Mouse (Mus musculus) mouse trophoblast stem cell (cell line): ENCODE results near the gene Gm2897.
"Not testable (repeated sequence)": the region's sequence is repeated elsewhere in the genome, so short reads cannot be mapped to it uniquely, and the experiment has no call there.

Experiments used
- in situ Hi-C, 2 experiments: fragments of 300-500 bp; cut with MseI, MboI; formaldehyde crosslinking; loops; 2 replicates in 1 of 2; 3 replicates in 1 of 2; pipeline ENCODE4 v1.15.1; 2025

Gm2897 gene

DNA sequence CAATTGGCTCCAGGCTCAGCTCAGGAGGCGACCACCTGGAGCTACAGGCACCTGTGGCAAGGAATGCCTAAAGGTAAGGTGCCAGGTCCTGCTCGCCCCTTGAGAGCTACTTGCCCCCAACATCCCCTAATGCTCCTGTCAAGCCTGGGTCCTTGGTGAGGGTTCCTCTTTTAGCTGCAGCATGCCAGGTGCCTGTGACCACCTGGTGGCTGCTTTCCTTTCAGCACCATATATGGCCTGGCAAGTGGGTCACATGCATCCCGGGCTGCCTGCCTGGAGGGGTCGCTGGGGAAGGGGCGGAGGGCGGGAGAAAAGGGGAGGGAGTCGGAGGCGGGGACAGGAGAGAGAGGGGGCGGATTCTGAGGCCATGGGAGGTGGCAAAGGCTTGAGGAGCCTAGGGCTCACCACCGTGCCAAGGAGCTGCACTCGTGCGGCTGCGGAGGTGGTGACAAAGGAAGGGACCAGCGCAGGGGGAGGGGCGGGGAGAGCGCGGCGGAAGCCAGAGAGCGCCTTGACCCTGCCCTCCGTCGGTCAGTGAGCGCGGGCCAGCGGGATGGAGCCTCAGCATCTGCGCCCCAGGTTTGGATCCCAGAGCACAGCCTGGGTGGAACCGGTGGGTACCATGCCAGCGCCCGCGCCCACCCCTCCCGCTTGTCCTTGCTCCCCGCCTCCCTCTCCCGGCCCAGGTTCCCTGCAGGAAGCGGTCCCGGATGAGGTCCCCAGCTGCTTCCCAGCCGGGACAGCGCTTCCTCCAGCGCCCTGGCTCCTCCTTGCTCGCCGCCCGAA, at the start of gene Gm2897:
Gene Gm2897 (plus strand): TSS at position 559 of the 786 bp plus-strand sequence.
- in situ Hi-C loops = not testable (repeated sequence)

DNA sequence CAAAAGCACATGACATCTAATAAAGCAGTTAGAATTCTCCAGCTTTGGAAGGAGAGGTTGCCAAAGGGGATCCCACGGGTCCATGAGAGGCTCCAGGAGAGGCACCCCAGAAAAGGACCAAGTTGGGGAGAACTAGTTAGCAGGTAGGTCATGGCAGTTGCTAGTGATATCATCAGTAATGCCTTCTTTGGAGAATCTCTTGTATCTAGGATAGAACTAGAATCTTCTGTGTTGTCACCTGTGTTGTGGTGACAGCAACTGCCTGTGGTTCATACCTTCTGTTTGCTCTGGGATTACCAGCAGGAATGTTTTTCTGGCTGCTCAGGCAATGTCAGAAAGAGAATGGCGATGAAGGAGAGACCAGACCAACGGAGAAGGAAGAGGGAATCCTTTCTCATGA, 19.4 kb upstream of the Gm2897 start, which contains the start of gene Gm2888:
Gene Gm2888 (plus strand): TSS at position 301 of the 400 bp plus-strand sequence.
- in situ Hi-C loops = not testable (repeated sequence)

DNA sequence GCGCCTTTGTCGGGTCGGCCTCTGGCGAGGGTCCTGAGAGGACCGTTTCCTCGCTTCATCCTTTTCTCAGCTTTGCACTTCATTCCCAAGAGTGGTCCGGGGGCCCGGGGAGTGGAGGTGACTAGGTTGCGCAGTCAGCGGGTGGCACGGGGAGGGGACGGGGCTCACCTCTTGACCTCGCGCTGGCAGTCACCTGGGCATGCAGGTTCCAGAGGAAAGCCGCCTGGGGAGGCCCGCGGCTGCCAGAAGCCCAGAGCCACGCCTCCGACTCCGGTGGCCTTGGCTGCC, 372 bp downstream of the Gm2897 start:
- in situ Hi-C loops = not testable (repeated sequence)

DNA sequence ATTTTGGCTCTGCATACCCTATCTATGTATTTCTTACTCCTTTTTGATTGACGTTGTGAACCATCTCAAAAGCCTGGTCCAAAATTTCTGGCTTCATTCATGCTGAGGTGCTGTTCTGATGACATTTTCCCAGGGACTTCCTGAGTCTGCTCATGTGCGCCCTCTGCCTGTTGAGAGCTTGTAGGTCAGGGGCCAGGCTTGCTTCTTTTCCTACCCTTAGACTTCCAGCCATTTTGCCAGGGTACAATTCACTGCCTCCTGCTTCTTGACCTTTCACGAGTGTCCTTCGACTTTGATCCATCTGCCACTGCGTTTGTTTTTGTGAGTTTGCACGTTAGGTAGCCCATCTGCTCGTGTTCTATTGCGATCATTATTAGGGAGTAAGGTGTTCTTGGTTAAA, 1.0 kb downstream of the Gm2897 start:
- in situ Hi-C loops = not testable (repeated sequence)

DNA sequence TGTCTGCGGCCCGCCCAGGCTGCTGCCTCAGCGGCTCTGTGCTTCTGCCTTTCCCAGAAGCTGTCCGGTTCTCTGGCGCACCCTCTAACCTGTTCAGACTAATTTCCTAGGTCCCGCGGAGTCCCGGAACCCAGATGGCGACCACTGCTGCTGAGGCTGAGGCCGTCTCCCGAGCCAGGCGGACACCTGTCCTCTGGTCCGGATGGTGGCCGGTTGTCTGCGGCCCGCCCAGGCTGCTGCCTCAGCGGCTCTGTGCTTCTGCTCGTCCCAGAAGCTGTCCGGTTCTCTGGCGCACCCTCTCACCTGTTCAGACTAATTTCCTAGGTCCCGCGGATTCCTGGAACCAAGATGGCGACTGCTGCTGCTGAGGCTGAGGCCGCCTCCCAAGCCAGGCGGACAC, 67.0 kb downstream of the Gm2897 start:
- in situ Hi-C loops = not testable (repeated sequence)
